Mouse (Mus musculus): Measurements from ENCODE around the gene Gpr107.
A peak's percentile ranks its signal among the peaks of the same experiment; 100 is the strongest.

DNA sequence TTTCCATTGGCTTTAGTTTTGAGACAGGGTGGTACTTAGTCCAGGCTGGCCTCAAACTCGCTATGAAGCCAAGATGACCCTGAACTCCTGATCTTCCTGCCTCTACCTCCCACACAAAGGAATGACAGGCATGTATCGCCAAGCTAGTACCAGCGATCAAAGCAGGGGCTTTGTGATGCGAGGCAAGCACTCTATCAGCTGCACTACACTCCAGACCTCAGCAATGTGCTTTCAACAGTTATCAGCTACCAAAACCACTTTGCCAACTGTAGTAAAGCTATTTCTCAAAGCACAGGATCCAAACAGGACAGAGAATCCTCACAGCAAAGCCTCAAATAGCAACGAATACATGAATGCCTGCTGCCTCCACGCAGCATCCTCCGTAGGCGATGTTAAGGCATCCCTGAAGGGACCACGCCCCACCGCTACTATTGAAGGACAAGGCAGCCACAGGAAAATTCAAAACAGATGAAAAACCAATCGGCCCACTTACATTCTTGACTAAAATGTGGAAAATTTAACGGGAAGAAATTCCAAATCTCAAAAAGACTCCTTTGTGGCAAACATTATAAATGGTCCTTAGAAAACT, 42.1 kb upstream of the Gpr107 start:
- TF ChIP-seq USF1 (IDR thresholded peaks at IDR 0.05; ENCODE audit: low read depth, low read length) (no peak), CTCF (IDR thresholded peaks at IDR 0.05 in 2 of 3, conservative IDR thresholded peaks at IDR 0.05 in 1 of 3; ENCODE audit: control insufficient read depth in 1 of 3, insufficient read depth in 1 of 3, low read depth in 2 of 3, low read length in 3 of 3, poor library complexity in 1 of 3, severe bottlenecking in 1 of 3) (no peak), MAFK (IDR thresholded peaks at IDR 0.05; ENCODE audit: borderline replicate concordance, low read depth, low read length) (no peak), POLR2A (IDR thresholded peaks at IDR 0.05; ENCODE audit: control insufficient read depth in 1 of 2, insufficient read depth in 1 of 2, low read depth in 1 of 2, low read length in 2 of 2, poor library complexity in 1 of 2) (no peak), POLR2AphosphoS2 (IDR thresholded peaks at IDR 0.05; ENCODE audit: low read length) (no peak), TAL1 (IDR thresholded peaks at IDR 0.05; ENCODE audit: low read length) (peak; percentile 92)
